Mouse (Mus musculus) embryonic facial prominence, embryonic 14.5 days (tissue): ENCODE measurements around the gene Creb1. TPM values are rescaled to one million over a fixed set of nuclear protein-coding genes. Genes with fewer than 3 reads are reported as not detected.

ENCODE experiments used
- ATAC-seq: fragments of 200-750 bp; cut with Nextera tagmentation; 2 replicates; pipeline ENCODE4 v1.8.0; 2017; ENCODE audit warnings: low read depth, moderate number of reproducible peaks, moderate TSS enrichment
- DNase-seq: peaks from one replicate; pipeline ENCODE4 v3.0.0-alpha.2; 2015; ENCODE audit warnings: low spot score
- H3K27ac ChIP-seq: fragments of 300-500 bp; sonication (generic); replicated peaks from 2 replicates; pipeline ENCODE4 v1.5.1; 2014; ENCODE audit warnings: low read depth, mild to moderate bottlenecking, low read length, moderate library complexity
- H3K27me3 ChIP-seq: fragments of 300-500 bp; sonication (generic); replicated peaks from 2 replicates; pipeline ENCODE4 v1.6.1; 2014; ENCODE audit warnings: low read length; ENCODE audit not compliant: control insufficient read depth, insufficient read depth
- H3K36me3 ChIP-seq: fragments of 300-500 bp; sonication (generic); 2 replicates; pipeline ENCODE4 v1.6.1; 2014; ENCODE audit warnings: low read length, mixed read lengths; ENCODE audit not compliant: control insufficient read depth, insufficient read depth
- H3K4me1 ChIP-seq: fragments of 300-500 bp; sonication (generic); 2 replicates; pipeline ENCODE4 v1.6.1; 2014; ENCODE audit warnings: antibody characterized with exemption, low read length; ENCODE audit not compliant: control insufficient read depth, insufficient read depth
- H3K4me2 ChIP-seq: fragments of 300-500 bp; sonication (generic); 2 replicates; pipeline ENCODE4 v1.6.1; 2014; ENCODE audit warnings: low read depth, mild to moderate bottlenecking, low read length, moderate library complexity, mixed read lengths
- H3K4me3 ChIP-seq: fragments of 300-500 bp; sonication (generic); 2 replicates; pipeline ENCODE4 v1.5.1; 2014; ENCODE audit warnings: low read depth, mild to moderate bottlenecking, low read length
- H3K9ac ChIP-seq: fragments of 300-500 bp; sonication (generic); 2 replicates; pipeline ENCODE4 v1.6.1; 2014; ENCODE audit warnings: low read depth, mild to moderate bottlenecking, low read length, moderate library complexity, mixed read lengths
- H3K9me3 ChIP-seq: fragments of 300-500 bp; sonication (generic); 2 replicates; pipeline ENCODE4 v1.6.1; 2016; ENCODE audit warnings: low read length; ENCODE audit not compliant: control insufficient read depth
- WGBS: fragments of 180-500 bp; shearing (Covaris S2); extraction: QIAGEN DNeasy Blood & Tissue Kit; methylation state at CpG from one replicate; pipeline ENCODE4 v1.1.7; 2014; 5-methylcytosine and 5-hydroxymethylcytosine counted together
- polyA plus RNA-seq: library from polyadenylated mRNA; unstranded; fragments of >200 nt; fragmentation: Nextera tagmentation; extraction: Ambion mirVana; gene quantifications from 2 replicates; pipeline ENCODE4 v1.2.1, GENCODE M21; 2014

Gene Creb1
- polyA plus RNA-seq, 1 experiment from 2014 or later: 36.4 TPM

GRCm38 (mm10) chr1:64518480-64518879 is 14.0 kb upstream of the Creb1 start:
- ATAC-seq (no peak), DNase-seq (no peak)
- no peak overlapping the region for H3K27ac ChIP-seq
- H3K4me1 ChIP-seq: no peaks in the 10 kb centered on the region
- 70% methylated on average over 3 of the region's 3 CpGs for whole genome bisulfite sequencing
- H3K9me3 ChIP-seq: no peaks in the 10 kb centered on the region
- no peaks in the 10 kb centered on the region for H3K27me3 ChIP-seq
- no peak overlapping the region for H3K4me3 ChIP-seq
- no peak overlapping the region for H3K9ac ChIP-seq
- H3K36me3 ChIP-seq: no peaks in the 10 kb centered on the region
- H3K4me2 ChIP-seq: no peak overlapping the region

GRCm38 (mm10) chr1:64519345-64519744 is 13.1 kb upstream of the Creb1 start:
- Histone ChIP-seq H3K36me3 (no peaks in the 10 kb centered on the region), H3K4me3 (no peak overlapping the region), H3K27me3 (no peaks in the 10 kb centered on the region), H3K9ac (no peak overlapping the region), H3K9me3 (no peaks in the 10 kb centered on the region), H3K4me1 (no peaks in the 10 kb centered on the region), H3K4me2 (no peak overlapping the region), H3K27ac (no peak overlapping the region)
- WGBS: 58% methylated on average over 1 of the region's 1 CpGs
- DNase-seq (no peak), ATAC-seq (no peak)

GRCm38 (mm10) chr1:64519901-64520300 is 12.5 kb upstream of the Creb1 start:
- Histone ChIP-seq H3K4me1 (no peaks in the 10 kb centered on the region), H3K4me2 (no peak overlapping the region), H3K27ac (no peak overlapping the region), H3K27me3 (no peaks in the 10 kb centered on the region), H3K4me3 (no peak overlapping the region), H3K9ac (no peak overlapping the region), H3K9me3 (no peaks in the 10 kb centered on the region), H3K36me3 (no peaks in the 10 kb centered on the region)
- ATAC-seq (no peak), DNase-seq (no peak)
- 57% methylated on average over 1 of the region's 1 CpGs for WGBS

GRCm38 (mm10) chr1:64521734-64522133 is 10.7 kb upstream of the Creb1 start:
- H3K9me3 ChIP-seq: no peaks in the 10 kb centered on the region
- no peaks in the 10 kb centered on the region for H3K36me3 ChIP-seq
- H3K4me3 ChIP-seq: no peak overlapping the region
- H3K9ac ChIP-seq: no peak overlapping the region
- no peak overlapping the region for H3K27ac ChIP-seq
- DNase-seq (peak; percentile 55), ATAC-seq (no peak)
- no peaks in the 10 kb centered on the region for H3K27me3 ChIP-seq
- H3K4me2 ChIP-seq: no peak overlapping the region
- WGBS: 24% methylated on average over 3 of the region's 3 CpGs
- no peaks in the 10 kb centered on the region for H3K4me1 ChIP-seq

GRCm38 (mm10) chr1:64522637-64523036 is 9.8 kb upstream of the Creb1 start:
- no peak overlapping the region for H3K4me3 ChIP-seq
- no peak overlapping the region for H3K4me2 ChIP-seq
- DNase-seq (no peak), ATAC-seq (no peak)
- 74% methylated on average over 6 of the region's 6 CpGs for WGBS
- H3K4me1 ChIP-seq: no peaks in the 10 kb centered on the region
- no peak overlapping the region for H3K9ac ChIP-seq
- no peaks in the 10 kb centered on the region for H3K27me3 ChIP-seq
- H3K27ac ChIP-seq: no peak overlapping the region; the same call in 1 of the 2 replicates
- H3K36me3 ChIP-seq: no peaks in the 10 kb centered on the region
- H3K9me3 ChIP-seq: no peaks in the 10 kb centered on the region

- no peak overlapping the region for H3K4me3 ChIP-seq
- H3K4me1 ChIP-seq: no peaks in the 10 kb centered on the region
- H3K27ac ChIP-seq: no peak overlapping the region
- no peak overlapping the region for H3K4me2 ChIP-seq
- H3K9ac ChIP-seq: no peak overlapping the region
- H3K9me3 ChIP-seq: no peaks in the 10 kb centered on the region
- WGBS: 50% methylated on average over 1 of the region's 1 CpGs
- no peak for DNase-seq
- H3K36me3 ChIP-seq: no peaks in the 10 kb centered on the region
- H3K27me3 ChIP-seq: no peaks in the 10 kb centered on the region
- no peak for ATAC-seq
These were observed 9.3 kb upstream of the Creb1 start for GRCm38 (mm10) chr1:64523117-64523516.

DNA sequence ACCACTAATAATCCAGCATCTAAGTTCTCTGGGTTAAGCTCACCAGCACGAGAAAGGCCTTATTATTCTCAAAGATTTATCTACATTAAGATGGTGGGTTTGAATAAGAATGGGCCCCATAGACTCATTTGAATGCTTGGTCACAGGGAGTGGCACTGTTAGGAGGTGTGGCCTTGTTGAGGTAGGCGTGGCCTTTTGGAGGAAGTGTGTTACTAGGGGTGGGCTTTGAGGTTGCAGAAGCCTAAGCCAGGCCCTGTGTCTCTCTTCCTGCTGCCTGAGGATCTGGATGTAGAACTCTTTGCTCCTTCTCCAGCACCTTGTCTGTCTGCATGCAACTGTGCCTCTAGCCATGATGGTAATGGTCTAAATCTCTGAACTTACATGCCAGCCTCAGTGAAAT is 7.8 kb upstream of the Creb1 start:
- Histone ChIP-seq H3K4me1 (no peaks in the 10 kb centered on the region), H3K36me3 (no peaks in the 10 kb centered on the region; the same call in 1 of the 2 replicates), H3K9me3 (peaks cover 4% of the 10 kb centered on the region; the same call in 1 of the 2 replicates), H3K4me3 (no peak overlapping the region), H3K27ac (no peak overlapping the region), H3K27me3 (no peaks in the 10 kb centered on the region), H3K9ac (no peak overlapping the region), H3K4me2 (no peak overlapping the region)
- no peak for DNase-seq
- ATAC-seq: no peak
- 90% methylated on average over 2 of the region's 2 CpGs for WGBS

- H3K4me2 ChIP-seq: no peak overlapping the region
- H3K27ac ChIP-seq: no peak overlapping the region
- peaks cover 4% of the 10 kb centered on the region; the same call in 1 of the 2 replicates for H3K9me3 ChIP-seq
- H3K9ac ChIP-seq: no peak overlapping the region
- no peak overlapping the region for H3K4me3 ChIP-seq
- no peaks in the 10 kb centered on the region; the same call in 1 of the 2 replicates for H3K36me3 ChIP-seq
- DNase-seq (no peak), ATAC-seq (no peak)
- H3K27me3 ChIP-seq: no peaks in the 10 kb centered on the region
- peaks cover 9% of the 10 kb centered on the region; the same call in 1 of the 2 replicates for H3K4me1 ChIP-seq
These were observed 4.8 kb upstream of the Creb1 start for GRCm38 (mm10) chr1:64527626-64528025.

DNA sequence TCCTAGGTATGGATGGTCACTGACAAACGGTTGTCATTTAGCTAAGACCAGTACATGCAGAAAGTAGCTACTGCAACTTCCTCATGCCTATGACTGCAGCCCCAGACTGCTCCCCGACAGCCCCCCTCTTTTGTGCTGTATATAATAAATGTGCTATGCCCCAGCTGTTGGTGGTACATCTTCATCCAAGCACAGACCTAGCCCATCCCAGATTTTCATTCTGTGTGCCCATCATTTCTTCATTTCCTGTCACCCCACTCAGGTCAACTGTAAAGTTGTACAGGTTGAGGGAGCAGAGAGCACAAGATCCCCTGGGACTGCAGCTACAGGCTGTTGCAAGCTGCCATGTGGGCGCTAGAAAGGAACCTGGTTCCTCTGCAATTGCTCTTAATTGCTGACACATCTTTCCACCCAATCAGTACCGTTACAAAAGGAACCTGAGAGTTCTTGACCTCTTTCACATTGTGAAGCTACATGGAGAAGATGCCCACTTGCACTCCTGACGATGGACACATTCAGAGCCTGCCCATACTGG is 2.6 kb upstream of the Creb1 start:
- H3K4me3 ChIP-seq: no peak overlapping the region
- no peaks in the 10 kb centered on the region; the same call in 1 of the 2 replicates for H3K36me3 ChIP-seq
- DNase-seq: no peak
- H3K27ac ChIP-seq: no peak overlapping the region
- no peak overlapping the region for H3K9ac ChIP-seq
- peaks cover 17% of the 10 kb centered on the region for H3K4me1 ChIP-seq
- 87% methylated on average over 5 of the region's 5 CpGs for WGBS
- H3K27me3 ChIP-seq: no peaks in the 10 kb centered on the region
- H3K9me3 ChIP-seq: peaks cover 4% of the 10 kb centered on the region; the same call in 1 of the 2 replicates
- no peak for ATAC-seq
- H3K4me2 ChIP-seq: no peak overlapping the region
